Mouse (Mus musculus): ENCODE data around the gene Gm10197.

Gene Gm10197

GRCm38 (mm10) chr19:53359160-53360033 lies 12.2 kb downstream of the Gm10197 start:
- DNase-seq (ENCODE audit: low spot score in 2 of 2) = no peak

DNA sequence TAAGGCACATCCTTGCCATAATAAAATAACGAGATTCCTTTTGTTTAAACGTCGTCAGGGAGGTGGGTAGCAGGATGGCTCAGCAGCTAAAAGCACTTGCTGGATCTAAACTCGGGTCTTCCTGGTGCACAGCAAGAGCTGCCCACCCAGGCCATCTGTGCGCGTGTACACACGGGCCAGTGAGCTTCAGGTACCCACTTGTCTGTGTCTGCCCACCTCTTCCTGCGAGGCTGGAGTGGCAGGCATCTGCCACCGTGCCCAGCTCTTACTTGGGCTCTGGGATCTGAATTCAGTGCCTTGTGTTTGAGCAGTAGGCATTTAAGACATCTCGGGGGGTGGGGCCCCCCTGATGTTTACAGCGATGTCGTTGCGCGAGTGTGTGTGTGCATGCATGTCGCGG lies 16.5 kb downstream of the Gm10197 start:
- peak in 1 of 2 experiments; percentile 8 for DNase-seq (ENCODE audit: low spot score in 2 of 2)

DNA sequence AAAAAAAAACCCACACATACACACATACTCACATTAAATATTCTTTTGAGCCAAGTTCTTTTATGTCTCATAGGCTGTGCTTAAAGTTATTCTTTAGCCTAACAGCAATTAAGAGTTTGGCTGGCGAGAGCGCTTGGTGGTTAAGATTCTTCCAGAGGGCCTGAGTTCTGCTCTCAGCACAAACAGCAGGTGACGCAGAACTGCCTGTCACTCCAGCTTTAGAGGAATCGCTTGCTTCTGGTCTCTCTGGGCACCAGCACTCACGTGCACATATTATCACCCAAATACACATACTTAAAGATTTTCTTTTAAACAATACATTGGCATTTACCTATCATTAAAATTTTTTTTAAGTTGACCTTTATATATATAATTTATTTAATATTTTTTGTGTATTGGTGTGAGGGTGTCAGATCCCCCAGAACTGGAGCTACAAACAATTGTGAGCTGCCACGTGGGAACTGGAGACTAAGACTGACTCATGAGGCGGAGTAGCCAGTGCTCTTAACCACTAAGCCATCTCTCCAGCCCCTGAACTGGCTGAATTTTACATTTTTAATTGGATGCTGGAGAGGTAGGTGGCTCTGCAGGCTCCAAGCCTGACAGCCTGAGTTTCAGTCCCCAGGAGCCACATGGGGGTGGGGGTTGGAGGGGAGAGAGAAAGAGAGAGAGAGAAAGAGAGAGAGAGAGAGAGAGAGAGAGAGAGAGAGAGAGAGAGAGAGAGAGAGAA lies 17.1 kb downstream of the Gm10197 start:
- DNase-seq (ENCODE audit: low spot score in 2 of 2) = peak in 1 of 2 experiments; percentile 5

DNA sequence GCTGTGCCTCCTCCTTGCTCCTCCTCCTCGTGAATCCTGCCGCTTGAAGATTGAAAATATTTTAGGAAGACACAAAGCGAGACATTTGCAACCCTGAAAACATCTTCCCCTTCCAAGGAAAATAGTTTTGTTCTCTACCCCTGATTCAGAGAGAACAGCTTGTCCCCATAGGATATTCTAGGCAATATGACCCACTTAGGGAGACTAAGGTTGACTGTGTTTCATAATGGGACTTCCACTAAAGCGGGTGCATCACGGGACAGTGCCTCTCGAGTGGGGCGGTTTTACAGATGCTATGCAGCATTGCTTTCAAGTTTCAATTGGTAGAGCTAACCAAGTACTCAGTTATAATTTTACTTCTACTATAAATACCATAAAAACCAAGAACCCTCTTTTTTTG lies 17.7 kb downstream of the Gm10197 start:
- no peak for DNase-seq (ENCODE audit: low spot score in 2 of 2)

DNA sequence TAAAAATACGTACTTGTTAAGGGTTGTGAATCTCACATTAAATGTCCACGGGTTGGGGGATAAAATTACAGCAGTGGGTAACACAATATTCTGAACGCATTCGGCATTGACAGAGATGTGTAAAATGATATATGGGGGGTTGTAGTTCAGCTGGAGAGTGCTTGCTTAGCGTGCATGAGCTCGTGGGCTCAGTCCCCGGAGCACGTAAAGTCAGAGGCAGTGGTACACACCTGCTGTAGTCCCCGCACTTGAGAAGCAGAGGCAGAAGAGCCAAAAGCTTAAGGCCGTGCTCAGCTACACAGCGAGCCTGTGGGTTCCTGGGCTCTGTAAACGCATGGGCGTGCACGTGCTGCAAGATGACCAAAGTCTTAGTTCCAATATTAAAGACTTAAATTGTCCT lies 25.8 kb downstream of the Gm10197 start:
- no peak for DNase-seq (ENCODE audit: low spot score in 2 of 2)

- DNase-seq (ENCODE audit: low spot score in 2 of 2) = no peak
These were observed 27.5 kb downstream of the Gm10197 start for GRCm38 (mm10) chr19:53344062-53344461.

GRCm38 (mm10) chr19:53343174-53343881 lies 28.2 kb downstream of the Gm10197 start:
- DNase-seq (ENCODE audit: low spot score in 2 of 2) = no peak

DNA sequence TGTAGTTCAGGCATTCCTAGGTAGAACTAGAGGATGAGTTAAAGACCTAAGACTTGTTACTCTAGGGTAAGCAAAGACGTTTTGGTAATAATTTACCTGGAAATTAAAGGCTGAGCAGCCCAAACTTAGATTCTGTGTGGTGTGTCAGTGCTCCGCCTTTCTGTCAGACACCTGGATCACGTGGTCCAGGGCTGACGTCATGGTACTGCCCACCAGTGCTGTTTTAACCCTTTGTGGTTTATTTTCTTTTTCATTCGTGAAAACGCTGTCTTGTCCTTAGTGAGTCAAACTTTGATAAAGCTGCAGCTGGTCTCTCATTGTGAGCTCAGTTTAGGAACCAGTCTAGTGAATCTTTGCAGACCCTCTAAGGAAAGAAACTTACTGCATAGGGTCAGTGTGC lies 31.1 kb downstream of the Gm10197 start:
- DNase-seq (ENCODE audit: low spot score in 2 of 2) = peak in 1 of 2 experiments; percentile 42

DNA sequence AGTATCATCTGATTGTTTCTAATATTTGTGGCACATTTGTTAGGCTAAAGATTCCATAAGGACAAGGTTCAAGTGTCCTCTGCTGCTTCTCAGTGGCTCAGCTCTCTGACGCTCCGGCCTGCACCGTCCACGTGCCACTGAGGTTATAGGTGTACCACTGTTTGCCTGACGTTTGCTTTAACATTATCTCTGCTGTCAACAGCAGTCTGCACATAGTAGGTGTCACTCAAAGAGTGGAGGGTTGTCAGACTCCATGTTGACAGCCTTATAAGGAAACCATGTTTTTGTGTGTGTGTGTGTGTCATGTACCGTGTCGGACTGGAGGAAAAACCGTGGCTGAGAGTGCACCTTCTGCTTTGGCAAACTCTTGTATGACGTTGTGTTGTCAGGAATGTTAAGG lies 36.3 kb downstream of the Gm10197 start:
- DNase-seq (ENCODE audit: low spot score in 2 of 2) = no peak

- no peak for DNase-seq (ENCODE audit: low spot score in 2 of 2)
These were observed 37.8 kb downstream of the Gm10197 start for GRCm38 (mm10) chr19:53333730-53334129.

DNA sequence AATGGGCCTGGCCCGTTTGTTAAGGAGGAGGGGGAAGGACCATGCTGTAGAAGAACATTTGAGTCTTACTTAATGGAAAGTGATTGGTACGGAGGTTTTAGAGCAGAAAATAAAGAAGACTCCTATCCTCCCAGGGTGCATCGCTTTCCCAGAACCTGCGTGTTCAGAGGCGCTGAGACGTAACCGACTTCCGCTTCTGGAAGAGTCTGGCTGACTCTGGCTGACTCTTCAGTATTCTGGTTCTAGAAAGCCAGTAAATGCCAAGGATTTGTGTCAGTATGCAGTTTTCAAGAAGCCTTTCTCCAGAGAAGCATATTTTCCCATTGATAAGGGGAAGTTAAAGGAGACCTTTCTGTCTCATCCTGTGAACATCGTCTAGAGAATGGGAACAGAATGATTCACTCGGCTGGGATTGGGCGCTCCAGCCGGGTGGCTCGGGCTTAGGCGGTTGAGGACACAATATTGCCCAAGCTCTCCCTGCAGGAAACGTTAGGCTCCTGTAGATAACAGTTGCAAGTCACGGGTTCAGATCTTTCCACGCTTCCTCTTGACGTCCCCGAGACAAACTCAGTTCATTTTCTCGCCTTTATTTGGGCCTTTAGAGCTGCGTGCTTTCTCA lies 39.6 kb downstream of the Gm10197 start:
- DNase-seq (ENCODE audit: low spot score in 2 of 2) = no peak

DNA sequence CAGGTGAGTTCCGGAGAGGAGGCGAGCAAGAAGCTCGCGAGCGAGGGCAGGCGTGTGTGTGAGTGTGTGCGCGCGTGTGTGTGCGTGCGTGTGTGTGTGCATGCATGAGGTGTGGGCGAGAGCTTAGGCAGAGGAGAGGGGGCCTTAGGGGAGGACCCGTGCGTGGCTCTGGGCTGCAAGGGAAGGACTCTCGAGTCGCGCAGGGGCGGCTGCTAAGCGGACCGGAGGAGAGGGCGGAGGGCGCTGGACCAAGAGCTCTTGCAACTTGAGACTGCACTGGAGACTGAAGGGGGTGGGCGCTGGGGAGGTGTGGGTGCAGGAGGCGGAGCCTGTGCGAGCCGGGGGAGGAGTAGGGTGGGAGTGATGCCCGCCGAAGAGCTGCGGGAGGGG lies 41.6 kb downstream of the Gm10197 start:
- peak; percentile 49 to 73 for DNase-seq (ENCODE audit: low spot score in 2 of 2)

GRCm38 (mm10) chr19:53329221-53329991 lies 42.2 kb downstream of the Gm10197 start:
- DNase-seq (ENCODE audit: low spot score in 2 of 2) = peak; percentile 90 to 94

- peak in 1 of 2 experiments; percentile 56 for DNase-seq (ENCODE audit: low spot score in 2 of 2)
These were observed 43.5 kb downstream of the Gm10197 start for GRCm38 (mm10) chr19:53328116-53328515.

- DNase-seq (ENCODE audit: low spot score in 2 of 2) = peak; percentile 76 to 79
These were observed 45.8 kb downstream of the Gm10197 start for GRCm38 (mm10) chr19:53325578-53326295.

DNA sequence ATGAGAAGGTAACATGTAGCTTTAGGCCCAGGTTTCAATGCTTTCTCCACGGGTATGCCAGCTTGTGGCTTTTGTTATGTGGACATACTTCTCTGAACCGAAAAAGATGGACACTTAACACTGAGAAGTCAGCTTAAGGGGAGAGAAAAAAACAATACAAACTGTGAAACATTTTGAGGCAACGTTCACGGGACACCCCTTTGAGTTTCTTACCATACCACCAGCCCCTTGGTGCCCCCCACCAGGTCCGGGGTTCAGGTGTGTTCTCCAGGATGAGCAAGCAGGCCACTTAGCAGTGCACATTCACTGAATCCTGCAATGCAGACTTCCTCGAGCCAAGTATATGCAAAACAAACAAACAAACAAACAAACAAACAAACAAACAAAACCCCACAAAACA lies 46.7 kb downstream of the Gm10197 start:
- peak; percentile 29 to 45 for DNase-seq (ENCODE audit: low spot score in 2 of 2)

DNA sequence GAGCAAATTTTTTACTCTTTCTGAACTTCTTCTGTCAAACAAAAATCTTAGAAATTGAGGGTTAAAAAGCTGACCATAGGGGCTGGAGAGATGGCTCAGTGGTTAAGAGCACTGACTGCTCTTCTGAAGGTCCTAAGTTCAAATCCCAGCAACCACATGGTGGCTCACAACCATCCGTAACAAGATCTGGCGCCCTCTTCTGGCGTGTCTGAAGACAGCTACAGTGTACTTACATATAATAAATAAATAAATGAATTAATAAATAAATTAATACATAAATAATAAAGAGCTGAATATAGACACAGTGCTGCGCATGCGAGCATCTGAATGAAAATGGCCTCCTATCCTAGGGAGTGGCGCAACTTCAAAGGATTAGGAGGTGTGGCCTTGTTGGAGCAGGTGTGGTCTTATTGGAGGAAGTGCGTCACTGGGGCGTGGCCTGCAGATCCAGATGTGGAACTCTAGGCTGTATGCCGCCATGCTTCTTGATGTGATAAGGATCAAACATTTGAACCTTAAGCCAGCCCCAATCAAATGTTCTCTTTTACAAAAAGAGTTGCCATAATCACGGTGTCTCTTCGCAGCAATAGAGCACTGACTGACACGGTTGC lies 49.0 kb downstream of the Gm10197 start:
- DNase-seq (ENCODE audit: low spot score in 2 of 2) = no peak
